In genomic region chr7:99449751-99450150, GRCm38 (mm10) we compare ENCODE assay signal across 13 mouse cellular contexts. TPM values are rescaled to one million over a fixed set of nuclear protein-coding genes. Genes with fewer than 3 reads are reported as not detected.
A peak's percentile ranks its signal among the peaks of the same experiment; 100 is the strongest.
DNase-seq lines count a peak whose midpoint lies in the region; ATAC-seq and TF ChIP-seq lines count a peak whose summit lies in the region.
"Had no signal": no experiment of that assay in that cellular context is flagged by ENCODE, and none has a peak within 500 bp of the region (broad histone marks: within the 10 kb centered on the region; RNA-seq: fewer than 3 reads in every experiment).

No protein-coding gene starts in this region.

- WGBS in cerebellum, adult 2 months: 15% methylated on average over 3 of the region's 3 CpGs
- WGBS in hindbrain, embryonic 13.5 days: 26% methylated on average over 3 of the region's 3 CpGs
- 65% methylated on average over 3 of the region's 3 CpGs for WGBS in kidney, embryonic 16.5 days

- no peaks in the 10 kb centered on the region; the same call in 1 of the 2 replicates for H3K4me1 ChIP-seq in cerebellum, adult 2 months (ENCODE audit: control insufficient read depth, insufficient read depth, low read length)
- H3K4me1 ChIP-seq in hindbrain, embryonic 13.5 days (replicated peaks): peaks cover 45% of the 10 kb centered on the region
- peaks cover 9% of the 10 kb centered on the region for H3K4me1 ChIP-seq in kidney, embryonic 16.5 days (ENCODE audit: insufficient read depth, low read length)

- no peaks in the 10 kb centered on the region for H3K27me3 ChIP-seq in cerebellum, adult 2 months (ENCODE audit: control insufficient read depth, insufficient read depth, low read length)
- no peaks in the 10 kb centered on the region for H3K27me3 ChIP-seq in hindbrain, embryonic 13.5 days
- H3K27me3 ChIP-seq in kidney, embryonic 16.5 days (ENCODE audit: insufficient read depth, low read length): no peaks in the 10 kb centered on the region
- H3K27me3 ChIP-seq: heart, embryonic 15.5 days had no signal

- peaks cover 23% of the 10 kb centered on the region for H3K36me3 ChIP-seq in hindbrain, embryonic 13.5 days
- no peaks in the 10 kb centered on the region for H3K36me3 ChIP-seq in kidney, embryonic 16.5 days (ENCODE audit: insufficient read depth, low read length)
- H3K36me3 ChIP-seq: heart, embryonic 15.5 days had no signal

- peak overlapping the region; percentile 43; the same call in 1 of the 2 replicates for H3K9ac ChIP-seq in hindbrain, embryonic 13.5 days
- no peak overlapping the region for H3K9ac ChIP-seq in kidney, embryonic 16.5 days (replicated peaks; ENCODE audit: low read length)
- H3K9ac ChIP-seq: heart, embryonic 15.5 days had no signal

- no peak for TF ChIP-seq CTCF in cerebellum, adult 2 months (IDR thresholded peaks at IDR 0.05; ENCODE audit: borderline replicate concordance, insufficient read depth, low read depth, low read length)

- no peaks in the 10 kb centered on the region for H3K9me3 ChIP-seq in hindbrain, embryonic 13.5 days
- no peaks in the 10 kb centered on the region for H3K9me3 ChIP-seq in kidney, embryonic 16.5 days (ENCODE audit: low read length)
- H3K9me3 ChIP-seq: heart, embryonic 15.5 days had no signal

- no peak for TF ChIP-seq POLR2A in cerebellum, adult 2 months (IDR thresholded peaks at IDR 0.05; ENCODE audit: borderline replicate concordance, insufficient read depth, low read length)

- no peak overlapping the region for H3K4me3 ChIP-seq in cerebellum, adult 2 months (replicated peaks; ENCODE audit: insufficient read depth, low read depth, low read length)
- no peak overlapping the region for H3K4me3 ChIP-seq in hindbrain, embryonic 13.5 days
- no peak overlapping the region for H3K4me3 ChIP-seq in kidney, embryonic 16.5 days (ENCODE audit: low read length)
- H3K4me3 ChIP-seq: heart, embryonic 15.5 days had no signal

- ATAC-seq in hindbrain, embryonic 13.5 days (ENCODE audit: low FRiP score): no peak
- ATAC-seq in kidney, embryonic 16.5 days (ENCODE audit: low FRiP score, low TSS enrichment): no peak

- H3K4me2 ChIP-seq in hindbrain, embryonic 13.5 days: no peak overlapping the region
- H3K4me2 ChIP-seq in kidney, embryonic 16.5 days (replicated peaks; ENCODE audit: low read depth, low read length): no peak overlapping the region
- H3K4me2 ChIP-seq: heart, embryonic 15.5 days had no signal

- H3K27ac ChIP-seq in cerebellum, adult 2 months (ENCODE audit: insufficient read depth, low read length): no peak overlapping the region
- peak overlapping the region; percentile 76 for H3K27ac ChIP-seq in hindbrain, embryonic 13.5 days
- H3K27ac ChIP-seq in kidney, embryonic 16.5 days (ENCODE audit: low read length): no peak overlapping the region
- H3K27ac ChIP-seq: heart, embryonic 15.5 days had no signal

- DNase-seq in cerebellum, postnatal 14 days: peak; percentile 45 to 69
- DNase-seq in cerebellum, adult 2 months: no peak
- DNase-seq in A20 (ENCODE audit: low read depth, low spot score): peak; percentile 29
- peak; percentile 65 to 89 for DNase-seq in layer of hippocampus, postnatal 14 days (ENCODE audit: low spot score in 2 of 2)
- no peak for DNase-seq in heart, adult 8-10 months (ENCODE audit: low spot score)
- no peak for DNase-seq in spleen, postnatal 10 days (ENCODE audit: low spot score in 2 of 2)
- DNase-seq: cerebellum, adult 9-11 months; gastrocnemius, postnatal 25 days; kidney, postnatal 10 days; lung, adult 18-20 months had no signal

RNA-seq across cellular contexts. Expression of gene Klhl35, which starts 16.1 kb away (rescaled TPM):
- polyA plus RNA-seq in cerebellum, adult 2 months (2012; rRNA removed): 1.1 and 1.4 TPM in 2 replicates
- polyA plus RNA-seq in hindbrain, embryonic 13.5 days (2015; fragmentation: Nextera tagmentation; extraction: Ambion mirVana): 7.4 and 12.2 TPM in 2 replicates
- total RNA-seq in layer of hippocampus, postnatal 14 days (2021): 1 to 10 TPM; 4.4 to 4.9 TPM
- total RNA-seq in heart, adult 8-10 months (2022): not detected
- 0.66 and 0.75 TPM in 2 replicates for polyA plus RNA-seq in kidney, embryonic 16.5 days (2015; fragmentation: Nextera tagmentation; extraction: Ambion mirVana)
- total RNA-seq: gastrocnemius, postnatal 25 days had no signal

RNA-seq across cellular contexts. Expression of gene Rps3, which starts 33.8 kb away (rescaled TPM):
- polyA plus RNA-seq in cerebellum, adult 2 months (2012; rRNA removed): 391 and 434 TPM in 2 replicates
- polyA plus RNA-seq in hindbrain, embryonic 13.5 days (2015; fragmentation: Nextera tagmentation; extraction: Ambion mirVana): 523 and 532 TPM in 2 replicates
- 100 to 1,000 TPM; 245 to 264 TPM for total RNA-seq in layer of hippocampus, postnatal 14 days (2021)
- 100 to 1,000 TPM; 305 to 381 (median 333) TPM for total RNA-seq in heart, adult 8-10 months (2022)
- polyA plus RNA-seq in kidney, embryonic 16.5 days (2015; fragmentation: Nextera tagmentation; extraction: Ambion mirVana): 746 and 752 TPM in 2 replicates

Comparison
In these comparisons a context has a peak if more than half of its experiments do, and no peak if none do; other contexts are left out.
1. DNase-seq: peak in cerebellum, postnatal 14 days (2 of 2), A20 (single experiment) and layer of hippocampus, postnatal 14 days (2 of 2); none in cerebellum, adult 2 months (0 of 2), heart, adult 8-10 months (single experiment) and spleen, postnatal 10 days (0 of 2).